Mouse (Mus musculus): ENCODE results near the gene Ssxb10.
"Not testable (repeated sequence)": the region's sequence is repeated elsewhere in the genome, so short reads cannot be mapped to it uniquely, and the experiment has no call there.

The Ssxb10 gene

DNA sequence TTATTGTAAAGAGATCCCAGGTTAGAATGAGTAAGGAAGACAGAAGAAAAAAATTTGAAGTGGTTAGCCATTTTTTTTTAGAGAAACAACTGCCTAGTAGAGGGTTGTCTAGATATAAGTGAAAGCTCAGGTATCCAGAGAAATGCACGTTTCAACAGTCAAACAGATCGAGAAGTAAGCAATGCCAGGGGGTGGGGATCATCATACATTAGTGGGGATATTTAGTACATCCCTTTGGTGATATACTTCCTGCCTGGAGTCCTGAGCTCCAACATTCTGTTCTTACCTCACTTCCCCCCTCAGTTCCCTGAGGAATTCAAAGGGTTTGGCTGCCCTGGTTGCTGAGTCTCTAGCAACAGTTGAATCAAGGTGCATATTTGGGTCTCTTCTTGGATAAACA lies at the start of gene Ssxb10:
Ssxb10 (plus strand) TSS at position 301 of the 400 bp plus-strand sequence.
- DNase-seq (ENCODE audit: low spot score in 2 of 2) = no peak

DNA sequence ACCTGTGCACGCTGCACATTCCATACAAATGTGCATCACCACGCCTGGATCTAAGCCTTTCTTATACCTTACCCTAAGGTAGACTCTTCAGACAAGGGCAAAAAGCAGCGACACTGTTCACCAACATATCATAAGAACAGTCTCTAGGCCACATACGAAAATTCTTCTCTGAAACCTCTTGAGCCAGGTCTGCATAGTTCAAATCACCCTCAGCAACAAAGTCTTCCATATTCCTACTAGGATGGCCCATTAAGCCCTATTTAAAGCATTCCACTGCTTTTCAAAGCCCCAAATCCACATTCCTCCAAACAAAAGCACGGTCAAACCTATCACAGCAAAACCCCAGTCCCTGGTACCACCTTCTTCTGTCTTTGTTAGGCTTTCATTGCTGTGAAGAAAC lies 38.6 kb upstream of the Ssxb10 start:
- DNase-seq (ENCODE audit: low spot score in 2 of 2) = no peak

DNA sequence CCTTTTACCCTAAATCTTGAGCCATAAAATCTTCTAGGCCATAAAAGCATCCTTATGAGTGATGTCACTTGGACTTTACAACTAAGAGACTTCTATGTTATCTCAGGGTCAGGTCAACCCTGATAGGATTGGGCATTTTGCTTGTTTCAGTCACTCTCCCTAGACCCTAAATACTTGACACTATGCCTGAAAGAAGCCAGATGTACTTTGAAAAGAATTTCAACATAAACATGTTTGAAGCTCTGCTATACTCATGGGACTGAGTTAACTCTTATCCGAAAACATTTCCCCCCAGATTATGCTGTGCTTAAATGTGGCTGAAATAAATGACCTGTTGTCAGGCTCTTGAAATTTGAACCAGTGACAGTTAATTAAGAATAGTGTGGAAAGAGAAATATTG lies 17.9 kb upstream of the Ssxb10 start:
- no peak for DNase-seq (ENCODE audit: low spot score in 2 of 2)

DNA sequence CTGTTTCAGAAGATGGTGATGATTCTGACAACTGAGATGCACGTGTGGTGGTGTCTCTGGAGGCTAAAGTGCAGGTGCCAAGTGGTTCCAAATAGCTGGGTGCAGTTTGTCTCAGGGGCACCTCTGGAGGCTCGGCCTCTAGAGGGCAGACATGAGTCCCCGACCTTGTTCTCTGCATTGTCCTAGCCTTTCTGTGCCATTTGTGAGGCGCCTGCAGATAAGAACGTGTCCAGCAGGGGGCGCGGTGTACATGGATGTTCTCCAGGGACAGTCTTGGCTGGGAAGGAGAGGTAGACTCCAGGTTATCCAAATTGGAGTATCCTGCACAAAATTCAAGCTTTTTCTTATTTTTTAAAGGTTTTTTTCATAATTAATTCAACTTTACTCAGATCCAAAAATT lies 12.3 kb upstream of the Ssxb10 start:
- DNase-seq (ENCODE audit: low spot score in 2 of 2) = peak; percentile 28 to 61

DNA sequence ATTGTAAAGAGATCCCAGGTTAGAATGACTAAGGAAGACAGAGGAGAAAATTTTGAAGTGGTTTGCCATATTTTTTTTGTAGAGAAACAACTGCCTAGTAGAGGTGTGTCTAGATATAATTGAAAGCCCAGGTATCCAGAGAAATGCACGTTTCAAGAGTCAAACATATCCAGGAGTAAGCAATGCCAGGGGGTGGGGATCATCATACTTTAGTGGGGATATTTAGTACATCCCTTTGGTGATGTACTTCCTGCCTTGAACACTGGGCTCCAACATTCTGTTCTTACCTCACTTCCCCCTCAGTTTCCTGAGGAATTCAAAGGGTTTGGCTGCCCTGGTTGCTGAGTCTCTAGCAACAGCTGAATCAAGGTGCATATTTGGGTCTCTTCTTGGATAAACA lies 39.5 kb downstream of the Ssxb10 start, which contains the start of gene Ssxb9:
Ssxb9 (plus strand) TSS at position 301 of the 400 bp plus-strand sequence.
- not testable (repeated sequence) for DNase-seq (ENCODE audit: low spot score in 2 of 2)
